Mouse (Mus musculus) G1E (cell line): ENCODE measurements around the gene Tcta.
"Not testable (repeated sequence)": the region's sequence is repeated elsewhere in the genome, so short reads cannot be mapped to it uniquely, and the experiment has no call there.

Experiments used
- CTCF ChIP-seq: IDR thresholded peaks from 2 replicates; pipeline ENCODE4 v1.5.1; 2012; ENCODE audit warnings: low read depth, low read length, inconsistent platforms, mixed read lengths
- GATA1 ChIP-seq: IDR thresholded peaks from 2 replicates; pipeline ENCODE4 v1.6.1; 2012; ENCODE audit warnings: borderline replicate concordance, low read length, inconsistent platforms, mixed read lengths
- GATA2 ChIP-seq: IDR thresholded peaks from 2 replicates; pipeline ENCODE4 v1.6.1; 2012; ENCODE audit warnings: low read depth, low read length, inconsistent platforms, borderline replicate concordance
- POLR2AphosphoS5 ChIP-seq: IDR thresholded peaks from 2 replicates; pipeline ENCODE4 v1.6.1; 2012; ENCODE audit warnings: low read depth, low read length, inconsistent platforms; ENCODE audit not compliant: insufficient replicate concordance
- TAL1 ChIP-seq: conservative IDR thresholded peaks from 2 replicates; pipeline ENCODE4 v1.6.1; 2012; ENCODE audit warnings: low read depth, low read length, inconsistent platforms, mixed read lengths

DNA sequence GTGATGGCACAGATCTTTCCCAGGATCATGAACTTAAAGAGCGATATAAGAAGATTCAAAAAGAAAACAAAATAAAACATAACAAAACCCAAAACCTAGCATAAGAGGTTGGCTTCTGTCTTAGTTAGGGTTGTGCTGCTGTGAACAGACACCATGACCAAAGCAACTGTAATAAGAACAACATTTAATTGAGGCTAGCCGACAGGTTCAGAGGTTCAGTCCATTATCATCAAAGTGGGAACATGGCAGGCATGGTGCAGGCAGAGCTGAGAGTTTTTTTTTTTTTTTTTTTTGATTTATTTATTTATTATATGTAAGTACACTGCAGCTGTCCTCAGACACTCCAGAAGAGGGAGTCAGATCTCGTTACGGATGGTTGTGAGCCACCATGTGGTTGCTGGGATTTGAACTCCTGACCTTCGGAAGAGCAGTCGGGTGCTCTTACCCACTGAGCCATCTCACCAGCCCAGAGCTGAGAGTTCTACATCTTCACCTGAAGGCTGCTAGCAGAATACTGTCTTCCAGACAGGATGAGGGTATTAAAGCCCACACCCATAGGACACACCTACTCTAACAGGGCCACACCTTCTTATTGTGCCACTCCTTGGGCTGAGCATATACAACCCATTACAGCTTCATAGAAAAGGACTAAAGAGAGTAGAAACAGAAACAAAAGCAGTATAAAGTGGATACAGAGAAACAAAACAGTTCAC is 18.3 kb downstream of the Tcta start:
- TF ChIP-seq CTCF, GATA1, TAL1, POLR2AphosphoS5, GATA2: not testable (repeated sequence)
